Mouse (Mus musculus): Measurements from ENCODE around the gene Rpl23a.

The Rpl23a gene

DNA sequence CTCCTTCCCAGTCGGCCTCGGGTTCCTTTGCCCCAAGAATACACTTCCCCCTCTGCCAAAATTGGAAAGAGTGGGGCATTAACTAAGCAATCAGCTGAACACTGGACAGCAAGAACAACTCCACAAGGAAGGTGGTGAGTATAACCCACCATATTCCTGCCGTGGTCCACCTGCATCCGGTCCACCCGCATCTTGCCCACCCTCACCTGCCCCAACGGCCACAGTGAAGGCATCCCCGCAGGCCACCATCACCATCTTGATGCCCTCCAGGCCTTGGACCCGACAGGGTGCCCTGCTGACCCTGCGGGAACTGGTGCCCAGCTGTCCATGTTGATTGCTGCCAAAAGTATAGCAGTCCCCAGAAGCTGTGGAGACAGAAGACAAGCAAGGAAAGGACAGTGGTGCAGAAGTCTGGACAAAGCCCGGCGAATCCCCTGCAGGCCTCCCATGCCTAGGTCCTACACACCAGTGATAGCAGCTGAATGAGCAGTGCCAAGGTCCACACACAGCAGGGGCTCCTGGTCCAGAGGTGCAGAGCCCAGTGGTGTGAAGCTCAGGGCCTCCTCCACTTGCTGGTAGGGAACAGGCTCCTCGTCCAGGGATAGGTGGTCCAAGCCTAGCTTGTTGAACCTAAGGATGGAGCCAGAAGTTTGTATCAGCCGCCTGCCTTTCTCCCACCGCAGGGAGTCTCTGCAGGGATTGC lies 16.0 kb downstream of the Rpl23a start:
- no peak for DNase-seq (ENCODE audit: low spot score)

DNA sequence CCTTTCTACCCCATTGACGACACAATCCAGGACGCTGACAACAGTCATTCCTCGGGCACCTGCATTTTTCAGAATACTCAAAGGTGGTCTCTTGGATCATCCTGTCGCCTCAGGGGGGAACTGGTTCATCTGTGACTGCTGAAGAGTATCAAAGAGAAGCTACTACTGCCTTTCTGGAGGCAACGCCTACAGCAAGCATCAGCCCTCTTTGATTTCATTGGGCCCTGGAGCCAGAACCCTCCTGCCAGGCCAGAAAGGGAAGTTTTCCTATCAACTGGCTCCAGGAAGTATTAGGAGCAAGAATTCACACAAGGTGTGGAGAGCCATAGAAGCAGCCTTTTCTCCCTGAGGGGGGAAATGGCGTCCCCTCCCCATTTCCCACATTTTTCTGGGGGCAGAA lies 16.7 kb downstream of the Rpl23a start:
- DNase-seq (ENCODE audit: low spot score): no peak

DNA sequence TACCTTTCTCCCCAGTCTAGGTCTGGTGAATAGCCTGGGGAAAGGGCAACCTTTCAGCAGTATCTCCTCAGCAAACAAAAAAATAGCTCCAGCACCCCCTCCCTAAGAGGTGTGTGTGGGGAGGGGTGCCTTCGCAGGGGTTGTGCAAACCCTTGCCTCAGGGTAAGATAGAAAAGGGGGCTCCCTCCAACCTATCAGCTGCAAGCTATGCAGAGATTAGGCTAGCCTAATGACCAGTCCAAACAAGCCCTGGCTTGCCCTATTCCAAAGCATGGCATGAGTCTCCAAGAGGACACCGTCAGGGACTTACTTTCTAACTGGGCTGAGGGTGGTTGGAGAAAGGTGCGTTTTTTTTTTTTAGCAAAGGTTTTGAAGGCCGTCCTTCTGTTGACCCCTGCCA lies 17.2 kb downstream of the Rpl23a start:
- DNase-seq (ENCODE audit: low spot score): no peak

DNA sequence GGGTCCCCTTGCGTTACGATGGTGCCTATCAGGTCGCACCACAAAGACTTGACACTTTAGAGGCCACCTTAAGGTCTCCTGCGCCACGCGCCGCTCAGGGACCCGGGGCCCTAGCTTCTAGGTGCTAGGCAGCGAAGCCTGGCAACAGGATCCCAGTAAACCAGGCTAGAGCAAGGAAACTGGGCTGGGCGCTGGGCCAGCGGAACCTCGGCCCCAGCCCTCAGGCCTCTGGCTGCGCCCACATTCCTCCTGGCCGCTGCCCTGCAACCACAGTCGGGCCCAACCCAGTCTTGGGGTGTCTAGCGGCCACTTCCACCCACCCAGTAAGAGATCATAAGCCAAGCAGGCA lies 17.6 kb downstream of the Rpl23a start:
- peak; percentile 42 for DNase-seq (ENCODE audit: low spot score)

DNA sequence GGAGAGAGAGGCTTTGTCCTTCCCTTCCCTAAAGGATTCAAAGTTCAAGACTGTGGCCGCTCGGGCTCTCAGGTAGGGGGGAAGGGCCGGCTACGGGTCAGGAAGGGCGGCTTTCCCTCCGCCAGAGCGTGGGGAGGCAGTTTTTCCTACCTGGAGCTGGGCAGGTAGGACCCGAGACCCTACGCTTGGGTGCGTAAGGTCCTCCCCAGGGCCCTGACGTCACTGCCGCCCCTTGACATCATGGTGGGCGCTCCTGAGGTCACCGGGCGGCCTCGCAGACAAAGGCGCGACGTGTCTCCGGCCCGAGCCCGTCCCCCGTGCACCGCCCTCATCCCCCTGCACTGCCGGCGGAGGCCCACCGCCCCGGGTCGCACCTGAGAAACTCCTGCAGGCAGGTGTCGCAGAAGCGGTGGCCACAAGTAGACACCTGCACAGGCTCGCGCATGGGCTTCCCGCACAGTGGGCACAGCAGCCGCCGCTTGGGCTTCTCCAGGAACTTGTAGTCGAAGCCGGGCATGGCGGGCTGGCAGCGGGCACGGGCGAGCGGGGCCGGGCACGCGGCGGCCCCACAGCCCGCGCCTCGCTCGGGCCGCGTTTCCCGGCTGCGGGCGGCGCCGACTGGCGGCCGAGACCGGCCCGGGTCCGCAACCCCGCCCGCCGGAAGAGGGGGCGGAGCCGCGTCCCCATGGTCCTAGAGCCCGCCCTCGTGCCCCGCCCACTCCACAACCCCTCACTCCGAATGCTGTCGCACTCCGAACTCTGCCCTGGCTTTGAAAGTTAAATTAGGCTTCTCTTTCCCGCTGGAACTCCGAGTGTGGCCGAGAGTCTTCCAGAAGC lies 18.2 kb downstream of the Rpl23a start, which contains the start of gene Traf4:
Traf4 (minus strand) TSS at position 666 of the 837 bp plus-strand sequence.
- DNase-seq (ENCODE audit: low spot score): peak; percentile 64

DNA sequence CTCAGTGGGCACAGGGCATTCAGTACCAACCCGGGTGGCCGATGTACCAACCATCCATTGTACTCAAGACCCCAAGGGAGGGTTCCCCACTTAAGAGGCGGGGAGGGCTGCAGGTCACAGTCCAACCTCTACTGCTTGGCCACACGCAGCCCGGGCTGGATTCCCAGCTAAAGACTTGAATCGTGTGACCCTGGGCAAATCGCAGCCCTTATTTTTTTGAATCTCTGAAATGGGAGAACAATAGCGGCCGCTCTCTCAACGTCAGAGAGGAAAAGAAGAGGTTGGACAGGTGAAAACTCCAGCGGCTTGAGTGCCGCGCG lies 18.8 kb downstream of the Rpl23a start:
- DNase-seq (ENCODE audit: low spot score): no peak

DNA sequence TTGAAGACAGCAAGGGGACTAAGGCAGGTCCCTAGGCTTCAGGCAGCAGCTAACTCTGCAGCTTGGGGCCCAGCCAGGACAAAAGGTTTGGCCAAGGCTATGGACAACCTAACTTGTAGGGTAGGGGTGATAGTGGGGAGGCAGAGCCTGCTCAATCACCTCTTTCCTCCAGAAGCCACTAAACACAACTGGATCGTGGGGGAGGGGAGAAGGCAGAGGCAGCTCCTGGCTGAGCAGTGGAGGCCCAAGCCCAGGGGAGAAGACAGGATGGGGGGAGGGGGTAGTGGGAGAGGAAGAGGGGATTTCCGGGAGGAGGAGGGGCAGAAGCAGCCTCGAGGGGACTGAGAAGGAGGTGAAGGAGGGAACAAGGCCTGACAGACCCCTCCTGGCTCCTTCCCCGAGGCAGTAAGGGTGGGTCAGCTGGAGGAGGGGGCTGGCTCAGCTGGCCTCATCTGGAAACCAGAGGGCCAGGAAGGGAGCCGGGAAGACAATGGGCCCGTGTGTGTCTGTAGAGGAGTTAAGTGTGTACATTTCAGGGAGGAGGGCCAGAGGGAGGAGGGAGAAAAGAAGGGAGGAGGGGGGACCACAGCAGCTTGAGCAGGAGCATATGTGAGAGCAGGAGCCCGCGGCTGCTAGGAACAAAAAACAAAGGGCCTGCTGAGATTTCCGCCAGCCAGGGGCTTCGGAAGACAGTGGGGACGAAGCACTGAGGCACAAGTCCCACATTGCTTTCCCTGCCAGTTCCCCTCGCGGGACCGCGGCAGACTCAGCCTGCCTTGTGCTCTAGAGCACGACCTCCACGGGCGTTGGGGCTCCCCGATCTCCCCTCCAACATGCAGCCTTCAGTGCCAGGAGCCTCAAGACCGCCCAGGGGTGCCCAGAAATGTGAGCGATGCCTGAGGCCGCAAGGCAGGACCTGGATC lies 19.4 kb downstream of the Rpl23a start:
- no peak for DNase-seq (ENCODE audit: low spot score)

DNA sequence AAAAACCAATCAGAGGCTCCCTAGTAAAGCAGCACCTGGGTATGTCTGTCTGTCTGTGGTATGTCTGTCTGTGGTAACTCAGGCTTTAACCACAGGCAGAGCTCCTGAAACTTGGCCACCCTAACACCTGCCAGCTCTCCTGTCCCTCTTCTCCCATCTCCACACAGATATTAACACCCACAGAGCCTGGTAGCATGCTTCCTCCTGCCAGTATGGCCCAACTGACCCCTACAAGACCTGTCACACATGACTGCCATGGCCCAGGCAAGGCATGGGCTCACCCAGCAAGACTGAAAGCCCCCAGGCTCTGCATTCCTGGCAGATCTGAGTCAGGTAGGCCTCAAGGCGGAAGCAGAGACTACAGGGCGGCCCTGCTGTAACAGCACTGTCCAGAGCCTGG lies 20.3 kb downstream of the Rpl23a start:
- DNase-seq (ENCODE audit: low spot score): no peak

DNA sequence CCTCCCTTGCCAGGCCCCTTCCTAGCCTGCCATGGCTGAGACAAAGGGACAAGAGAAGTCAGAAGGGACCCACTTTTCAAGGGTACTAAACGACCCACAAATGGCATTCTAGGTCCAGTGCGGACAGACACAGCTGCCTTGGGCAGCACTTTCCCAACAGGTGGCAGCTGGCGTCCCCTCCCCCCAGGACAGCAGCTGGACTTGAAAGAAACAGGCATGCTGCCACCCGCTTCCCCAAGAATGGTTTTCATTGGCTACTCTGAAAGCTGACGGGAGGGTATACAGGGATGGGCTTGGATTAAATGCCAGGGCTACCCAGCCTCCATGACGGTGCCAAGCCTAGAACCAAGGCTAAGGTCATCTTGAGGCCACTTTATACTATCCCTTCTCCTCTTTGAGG lies 20.9 kb downstream of the Rpl23a start:
- DNase-seq (ENCODE audit: low spot score): peak; percentile 55

DNA sequence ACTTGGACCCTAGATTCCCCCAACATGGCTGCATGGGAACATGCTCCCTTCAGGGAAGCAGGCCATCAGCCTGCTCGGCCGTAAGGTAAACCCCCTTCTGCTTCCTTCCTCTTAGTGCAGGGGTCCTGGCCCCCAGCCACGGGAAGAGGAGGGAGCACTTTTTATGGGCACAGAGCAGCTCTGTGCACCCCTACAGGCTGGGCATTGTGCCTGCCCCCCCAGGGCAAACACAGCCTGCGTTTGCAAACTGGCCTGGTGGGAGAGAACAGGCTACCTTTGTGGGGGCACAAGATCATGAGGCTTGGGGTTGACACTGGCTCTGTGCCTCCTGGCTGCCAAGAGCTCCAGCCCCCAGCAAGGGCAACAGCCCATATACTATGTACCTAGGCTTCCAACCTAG lies 21.4 kb downstream of the Rpl23a start:
- no peak for DNase-seq (ENCODE audit: low spot score)

DNA sequence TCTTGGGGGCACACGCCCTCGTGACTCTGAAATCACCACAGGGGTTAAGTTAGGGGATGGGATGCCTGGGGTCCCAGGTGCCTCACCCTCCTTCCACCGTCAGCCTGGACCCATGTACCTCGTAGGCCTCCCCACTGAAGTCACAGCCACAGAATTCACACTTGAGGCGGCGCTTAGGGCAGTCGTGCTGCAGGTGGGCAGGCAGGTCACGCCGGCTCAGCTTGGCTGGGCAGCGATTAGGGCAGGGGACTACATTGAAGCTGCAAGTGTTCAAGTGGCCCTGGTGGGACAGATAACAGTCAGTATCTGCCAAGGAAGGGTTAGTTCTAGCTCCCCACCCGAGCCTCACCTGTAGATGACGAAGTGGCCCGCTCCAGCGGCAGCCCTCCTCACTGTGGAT lies 22.2 kb downstream of the Rpl23a start:
- no peak for DNase-seq (ENCODE audit: low spot score)

DNA sequence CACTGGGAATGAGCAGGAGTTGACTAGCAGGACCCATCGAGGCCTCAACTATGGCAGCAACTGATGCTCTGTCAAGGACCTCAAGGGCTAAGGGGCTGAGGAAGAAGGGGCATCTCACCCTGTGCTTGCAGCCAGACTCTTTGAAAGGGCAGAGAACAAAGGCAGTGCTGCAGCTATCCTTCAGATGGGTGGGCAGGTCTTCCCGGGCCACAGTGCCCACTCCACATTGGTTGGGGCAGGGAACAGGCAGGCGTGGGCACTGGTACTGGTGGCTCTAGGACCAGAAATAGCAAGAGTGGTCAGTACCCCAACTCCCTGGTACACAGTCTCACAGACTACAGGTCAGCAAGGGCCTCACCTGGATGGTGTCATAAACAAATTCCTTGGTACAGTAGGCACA lies 22.7 kb downstream of the Rpl23a start:
- no peak for DNase-seq (ENCODE audit: low spot score)

DNA sequence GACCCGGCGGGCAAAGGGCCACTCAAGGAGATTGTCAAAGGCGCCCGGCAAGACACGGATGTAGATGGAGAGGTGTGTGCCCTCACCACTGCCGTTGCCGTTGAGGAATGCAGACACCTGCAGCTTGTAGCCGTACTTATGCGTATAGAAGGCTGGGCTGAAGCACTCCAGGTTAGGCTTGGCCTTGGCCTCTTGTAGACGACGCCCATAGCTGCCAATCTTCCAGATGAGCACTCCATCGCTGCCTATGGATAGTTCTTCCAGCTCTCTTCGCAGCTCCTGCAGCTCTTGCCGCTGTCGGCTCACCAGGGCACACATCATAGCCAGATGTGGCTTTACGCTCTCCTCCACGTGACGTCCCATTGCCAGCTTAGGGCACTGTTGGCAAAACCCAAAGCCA lies 23.2 kb downstream of the Rpl23a start:
- DNase-seq (ENCODE audit: low spot score): no peak

DNA sequence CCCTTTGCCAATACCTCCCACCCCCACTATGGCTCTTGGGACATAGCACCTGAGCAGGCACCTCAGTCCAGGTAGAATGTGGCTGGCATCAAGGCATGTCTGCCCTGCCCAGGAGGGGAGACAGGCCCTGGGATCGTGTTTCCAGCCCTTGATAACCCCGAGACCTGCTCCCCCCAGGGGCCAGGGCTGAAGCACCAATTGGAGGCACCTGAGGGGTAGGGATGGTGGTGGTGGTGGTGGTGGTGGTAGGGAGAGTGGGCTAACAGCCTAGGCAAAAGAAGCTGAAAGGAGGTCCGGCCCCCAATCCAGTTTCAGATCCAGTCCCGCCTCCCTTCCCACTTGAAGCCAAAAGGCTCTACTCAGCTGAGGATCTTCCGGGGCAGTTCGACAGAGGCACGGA lies 23.8 kb downstream of the Rpl23a start:
- no peak for DNase-seq (ENCODE audit: low spot score)

DNA sequence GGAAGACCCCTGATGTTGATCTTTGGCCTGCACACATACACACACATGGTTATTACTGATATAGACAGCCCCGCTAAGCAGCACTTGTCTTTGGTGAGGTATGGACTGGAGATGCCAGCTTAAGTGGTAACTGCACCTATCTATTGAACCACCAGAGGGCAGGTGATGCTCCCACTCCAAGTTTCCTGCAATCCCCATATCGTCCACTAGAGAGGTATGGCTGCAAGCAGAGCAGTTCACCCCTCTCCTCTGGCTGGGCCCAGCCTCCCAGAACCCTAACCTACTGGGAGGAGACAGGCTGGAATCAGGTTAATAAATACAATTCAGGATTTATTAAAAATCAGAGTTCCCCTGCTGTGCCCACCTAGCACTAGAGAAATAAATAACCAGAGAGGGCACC lies 24.3 kb downstream of the Rpl23a start:
- peak; percentile 89 for DNase-seq (ENCODE audit: low spot score)

DNA sequence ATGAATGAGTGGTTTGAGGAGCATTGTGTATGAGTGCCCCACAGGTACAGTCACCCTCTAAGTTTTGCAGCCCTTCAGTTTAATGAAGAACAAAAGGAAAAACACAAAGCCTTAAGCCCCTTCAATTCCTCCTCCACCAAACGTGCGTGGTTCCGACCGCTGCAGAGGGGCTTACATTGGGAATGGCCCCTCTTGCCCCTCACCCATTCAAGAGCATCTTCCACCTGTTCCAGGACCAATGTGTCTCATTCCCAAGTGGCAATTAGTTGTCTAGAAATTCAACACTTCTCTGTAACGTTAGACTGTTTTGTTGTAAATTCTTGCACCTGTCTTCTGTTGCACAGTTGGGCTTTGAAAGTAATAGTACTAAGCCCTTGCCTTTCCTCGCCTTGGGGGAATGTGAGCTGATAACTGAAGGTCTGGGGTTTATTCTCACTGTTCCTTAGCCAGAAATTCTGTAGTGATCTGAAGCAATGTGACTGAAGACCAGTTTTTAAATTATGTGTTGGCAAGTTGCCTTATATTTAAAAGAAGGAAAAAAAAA lies 27.2 kb downstream of the Rpl23a start:
- DNase-seq (ENCODE audit: low spot score): no peak

DNA sequence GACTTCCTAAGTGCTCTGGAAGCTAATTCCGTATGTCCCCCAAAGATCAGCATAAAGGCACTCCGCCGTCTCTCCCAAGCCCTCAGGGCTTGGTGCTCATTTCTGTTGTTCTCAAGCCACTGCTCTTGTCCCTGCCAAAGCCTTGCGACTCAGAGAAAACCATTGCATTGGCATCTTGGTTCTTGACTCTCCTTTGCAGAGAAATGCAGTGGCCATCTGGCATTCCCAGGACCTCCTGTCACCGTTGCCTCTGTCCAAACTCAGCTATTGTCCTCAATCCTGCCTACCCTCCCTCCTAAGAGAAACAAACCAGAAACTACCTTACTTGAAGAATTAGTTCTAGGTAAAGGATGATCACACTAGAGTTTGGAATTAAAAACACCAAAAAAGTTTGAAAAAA lies 27.7 kb downstream of the Rpl23a start:
- no peak for DNase-seq (ENCODE audit: low spot score)

DNA sequence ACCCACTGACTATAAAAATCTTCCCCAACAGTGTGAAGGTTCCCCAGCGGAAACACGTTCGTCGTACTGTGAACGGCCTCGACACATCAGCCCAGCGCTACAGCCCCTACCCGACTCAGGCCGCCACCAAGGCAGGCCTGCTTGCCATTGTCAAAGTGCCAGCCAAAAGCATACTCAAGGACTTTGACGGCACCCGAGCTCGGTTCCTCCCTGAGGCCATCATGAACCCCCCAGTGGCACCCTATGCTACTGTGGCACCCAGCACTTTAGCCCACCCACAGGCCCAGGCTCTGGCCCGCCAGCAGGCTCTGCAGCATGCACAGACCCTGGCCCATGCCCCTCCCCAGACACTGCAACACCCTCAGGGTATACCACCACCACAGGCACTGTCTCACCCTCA lies 29.6 kb downstream of the Rpl23a start:
- DNase-seq (ENCODE audit: low spot score): no peak

DNA sequence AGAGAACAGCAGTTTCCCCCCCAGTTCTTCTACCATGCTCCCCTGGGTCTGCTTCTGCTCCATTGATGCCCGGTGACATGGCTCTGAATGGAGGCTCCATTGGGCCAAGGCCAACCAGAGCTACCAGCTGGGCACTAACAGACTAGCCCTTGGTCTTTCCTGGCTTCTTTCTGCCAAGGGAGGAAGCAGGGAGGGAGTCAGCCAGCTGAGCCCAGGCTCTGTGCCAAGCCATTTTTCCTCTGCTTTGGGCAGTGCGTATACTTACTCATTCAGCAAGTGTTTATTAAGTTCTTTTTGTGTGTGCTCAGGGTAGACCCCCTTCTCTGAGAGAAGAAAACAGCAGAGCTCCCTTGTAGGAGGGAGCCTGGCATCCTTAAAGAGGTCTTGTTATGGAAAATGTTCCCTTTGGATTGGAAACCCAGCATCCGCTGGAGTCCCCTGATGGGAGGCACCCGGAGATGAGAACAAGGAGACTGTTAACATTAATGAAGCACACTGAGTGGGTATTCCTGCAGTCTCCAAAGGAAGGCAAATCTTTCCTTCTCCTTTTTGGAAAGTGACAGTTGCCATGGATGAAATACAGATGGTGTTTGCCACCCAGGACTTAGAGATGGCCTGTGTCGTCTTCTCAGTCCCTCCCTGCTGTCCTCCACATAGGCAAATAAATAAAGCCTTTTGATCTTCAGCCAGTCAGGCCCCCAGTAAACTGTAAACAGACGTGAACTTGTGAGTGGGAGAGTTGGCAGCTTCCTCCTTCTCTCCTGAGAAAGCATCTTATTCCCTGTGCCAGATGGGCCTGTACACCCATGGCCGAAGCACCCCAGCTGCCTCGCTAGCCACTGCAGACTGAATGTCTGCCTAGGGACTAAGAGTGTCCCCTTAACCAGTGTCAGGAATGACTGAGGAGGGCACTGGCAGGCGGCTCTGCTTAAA lies 30.8 kb downstream of the Rpl23a start:
- DNase-seq (ENCODE audit: low spot score): peak; percentile 85

DNA sequence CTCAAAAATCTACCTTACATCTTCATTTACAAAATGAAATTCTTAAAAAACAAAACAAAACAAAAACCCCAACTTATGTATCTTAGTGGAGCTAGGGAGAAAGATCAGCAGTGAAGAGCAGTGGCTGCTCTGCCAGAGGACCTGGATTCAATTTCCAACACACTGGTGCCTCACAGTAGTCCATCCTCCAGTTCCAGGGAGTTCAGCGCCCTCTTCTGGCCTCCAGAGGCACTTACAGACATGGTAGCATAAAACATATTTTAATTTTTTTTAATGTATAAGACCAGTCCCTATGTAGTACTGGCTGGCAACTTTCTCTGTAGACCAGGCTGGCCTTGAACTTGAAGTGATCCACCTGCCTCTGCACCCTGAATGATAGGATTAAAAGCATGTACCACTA lies 32.2 kb downstream of the Rpl23a start:
- DNase-seq (ENCODE audit: low spot score): no peak
